Mouse (Mus musculus): ENCODE results near the gene Tmprss9. TPM values are rescaled to one million over a fixed set of nuclear protein-coding genes. Genes with fewer than 3 reads are reported as not detected.

Gene Tmprss9
- polyA plus RNA-seq, 1 experiment from 2014 or later, result 0.08 TPM

- H3K4me3 ChIP-seq (ENCODE audit: low read length), result no peak overlapping the region
- no peak overlapping the region for H3K4me2 ChIP-seq (replicated peaks; ENCODE audit: low read depth, low read length)
- peaks cover 4% of the 10 kb centered on the region for H3K9me3 ChIP-seq (ENCODE audit: control insufficient read depth, low read length)
- H3K4me1 ChIP-seq (ENCODE audit: control insufficient read depth, insufficient read depth, low read length), result peaks cover 9% of the 10 kb centered on the region
- no peak for ATAC-seq (ENCODE audit: low FRiP score, low TSS enrichment)
- no peak overlapping the region for H3K27ac ChIP-seq (ENCODE audit: low read depth, low read length)
- 51% methylated on average over 6 of the region's 6 CpGs for WGBS
- H3K9ac ChIP-seq (ENCODE audit: low read depth, low read length), result no peak overlapping the region
- peaks cover 54% of the 10 kb centered on the region for H3K27me3 ChIP-seq (ENCODE audit: control insufficient read depth, insufficient read depth, low read length)
- H3K36me3 ChIP-seq (ENCODE audit: control insufficient read depth, insufficient read depth, low read length), result no peaks in the 10 kb centered on the region
Measured at GRCm38 (mm10) chr10:80839848-80840247, 31.8 kb upstream of the Tmprss9 start.

- H3K4me2 ChIP-seq (replicated peaks; ENCODE audit: low read depth, low read length), result no peak overlapping the region
- H3K4me3 ChIP-seq (ENCODE audit: low read length), result no peak overlapping the region
- 78% methylated on average over 2 of the region's 2 CpGs for WGBS
- H3K9ac ChIP-seq (ENCODE audit: low read depth, low read length), result no peak overlapping the region
- H3K36me3 ChIP-seq (ENCODE audit: control insufficient read depth, insufficient read depth, low read length), result no peaks in the 10 kb centered on the region
- peaks cover 48% of the 10 kb centered on the region for H3K27me3 ChIP-seq (ENCODE audit: control insufficient read depth, insufficient read depth, low read length)
- no peak for ATAC-seq (ENCODE audit: low FRiP score, low TSS enrichment)
- H3K9me3 ChIP-seq (ENCODE audit: control insufficient read depth, low read length), result no peaks in the 10 kb centered on the region
- H3K4me1 ChIP-seq (ENCODE audit: control insufficient read depth, insufficient read depth, low read length), result peaks cover 9% of the 10 kb centered on the region
- H3K27ac ChIP-seq (ENCODE audit: low read depth, low read length), result no peak overlapping the region
Measured at GRCm38 (mm10) chr10:80841685-80842084, 30.0 kb upstream of the Tmprss9 start.

GRCm38 (mm10) chr10:80842334-80842733 lies 29.3 kb upstream of the Tmprss9 start:
- H3K4me2 ChIP-seq (replicated peaks; ENCODE audit: low read depth, low read length), result no peak overlapping the region
- no peaks in the 10 kb centered on the region for H3K36me3 ChIP-seq (ENCODE audit: control insufficient read depth, insufficient read depth, low read length)
- H3K4me3 ChIP-seq (ENCODE audit: low read length), result no peak overlapping the region
- no peak overlapping the region for H3K9ac ChIP-seq (ENCODE audit: low read depth, low read length)
- H3K4me1 ChIP-seq (ENCODE audit: control insufficient read depth, insufficient read depth, low read length), result peaks cover 9% of the 10 kb centered on the region
- no peak for ATAC-seq (ENCODE audit: low FRiP score, low TSS enrichment)
- no peak overlapping the region for H3K27ac ChIP-seq (ENCODE audit: low read depth, low read length)
- 76% methylated on average over 15 of the region's 15 CpGs for WGBS
- peaks cover 45% of the 10 kb centered on the region for H3K27me3 ChIP-seq (ENCODE audit: control insufficient read depth, insufficient read depth, low read length)
- no peaks in the 10 kb centered on the region for H3K9me3 ChIP-seq (ENCODE audit: control insufficient read depth, low read length)

- 11% methylated on average over 32 of the region's 32 CpGs for WGBS
- ATAC-seq (ENCODE audit: low FRiP score, low TSS enrichment), result no peak; the same call in 1 of the 2 replicates
- Histone ChIP-seq H3K36me3 (ENCODE audit: control insufficient read depth, insufficient read depth, low read length) (no peaks in the 10 kb centered on the region), H3K4me1 (ENCODE audit: control insufficient read depth, insufficient read depth, low read length) (peaks cover 9% of the 10 kb centered on the region), H3K4me3 (ENCODE audit: low read length) (peak overlapping the region; percentile 47), H3K9me3 (ENCODE audit: control insufficient read depth, low read length) (no peaks in the 10 kb centered on the region), H3K27me3 (ENCODE audit: control insufficient read depth, insufficient read depth, low read length) (peaks cover 45% of the 10 kb centered on the region), H3K27ac (ENCODE audit: low read depth, low read length) (no peak overlapping the region), H3K9ac (ENCODE audit: low read depth, low read length) (peak overlapping the region; percentile 55), H3K4me2 (replicated peaks; ENCODE audit: low read depth, low read length) (peak overlapping the region; percentile 87)
Measured at GRCm38 (mm10) chr10:80843087-80843930, 28.3 kb upstream of the Tmprss9 start.

- Histone ChIP-seq H3K4me1 (ENCODE audit: control insufficient read depth, insufficient read depth, low read length) (peaks cover 9% of the 10 kb centered on the region), H3K27me3 (ENCODE audit: control insufficient read depth, insufficient read depth, low read length) (peaks cover 43% of the 10 kb centered on the region), H3K27ac (ENCODE audit: low read depth, low read length) (no peak within 1 kb of the TSS), H3K9ac (ENCODE audit: low read depth, low read length) (peak within 1 kb of the TSS; percentile 55), H3K4me2 (replicated peaks; ENCODE audit: low read depth, low read length) (peak within 1 kb of the TSS; percentile 87), H3K36me3 (ENCODE audit: control insufficient read depth, insufficient read depth, low read length) (no peaks in the 10 kb centered on the region), H3K4me3 (ENCODE audit: low read length) (peak within 1 kb of the TSS; percentile 47), H3K9me3 (ENCODE audit: control insufficient read depth, low read length) (no peaks in the 10 kb centered on the region)
- WGBS, result 5% methylated on average over 27 of the region's 51 CpGs
- no peak; the same call in none of the 2 replicates for ATAC-seq (ENCODE audit: low FRiP score, low TSS enrichment)
Measured at GRCm38 (mm10) chr10:80843931-80844547, 27.6 kb upstream of the Tmprss9 start, which contains the start of gene Lingo3. TSS of gene Lingo3 (minus strand) at chr10:80844039.

GRCm38 (mm10) chr10:80845055-80845693 lies 26.5 kb upstream of the Tmprss9 start:
- no peak overlapping the region for H3K4me3 ChIP-seq (ENCODE audit: low read length)
- no peak overlapping the region for H3K27ac ChIP-seq (ENCODE audit: low read depth, low read length)
- H3K4me2 ChIP-seq (replicated peaks; ENCODE audit: low read depth, low read length), result no peak overlapping the region
- H3K9me3 ChIP-seq (ENCODE audit: control insufficient read depth, low read length), result no peaks in the 10 kb centered on the region
- WGBS, result 60% methylated on average over 8 of the region's 8 CpGs
- H3K36me3 ChIP-seq (ENCODE audit: control insufficient read depth, insufficient read depth, low read length), result no peaks in the 10 kb centered on the region; the same call in 1 of the 2 replicates
- H3K27me3 ChIP-seq (ENCODE audit: control insufficient read depth, insufficient read depth, low read length), result peaks cover 43% of the 10 kb centered on the region
- peaks cover 9% of the 10 kb centered on the region for H3K4me1 ChIP-seq (ENCODE audit: control insufficient read depth, insufficient read depth, low read length)
- no peak overlapping the region for H3K9ac ChIP-seq (ENCODE audit: low read depth, low read length)
- no peak for ATAC-seq (ENCODE audit: low FRiP score, low TSS enrichment)

- no peak for ATAC-seq (ENCODE audit: low FRiP score, low TSS enrichment)
- Histone ChIP-seq H3K9me3 (ENCODE audit: control insufficient read depth, low read length) (no peaks in the 10 kb centered on the region), H3K9ac (ENCODE audit: low read depth, low read length) (no peak overlapping the region), H3K4me3 (ENCODE audit: low read length) (no peak overlapping the region), H3K4me2 (replicated peaks; ENCODE audit: low read depth, low read length) (no peak overlapping the region), H3K36me3 (ENCODE audit: control insufficient read depth, insufficient read depth, low read length) (no peaks in the 10 kb centered on the region; the same call in 1 of the 2 replicates), H3K27ac (ENCODE audit: low read depth, low read length) (no peak overlapping the region), H3K27me3 (ENCODE audit: control insufficient read depth, insufficient read depth, low read length) (peaks cover 43% of the 10 kb centered on the region), H3K4me1 (ENCODE audit: control insufficient read depth, insufficient read depth, low read length) (peaks cover 9% of the 10 kb centered on the region)
- 76% methylated on average over 12 of the region's 12 CpGs for WGBS
Measured at GRCm38 (mm10) chr10:80845732-80846131, 25.9 kb upstream of the Tmprss9 start.

GRCm38 (mm10) chr10:80848571-80848970 lies 23.1 kb upstream of the Tmprss9 start:
- H3K27ac ChIP-seq (ENCODE audit: low read depth, low read length), result no peak overlapping the region
- ATAC-seq (ENCODE audit: low FRiP score, low TSS enrichment), result peak; percentile 18; the same call in 1 of the 2 replicates
- 8% methylated on average over 10 of the region's 10 CpGs for WGBS
- no peaks in the 10 kb centered on the region for H3K9me3 ChIP-seq (ENCODE audit: control insufficient read depth, low read length)
- peaks cover 21% of the 10 kb centered on the region for H3K36me3 ChIP-seq (ENCODE audit: control insufficient read depth, insufficient read depth, low read length)
- H3K4me2 ChIP-seq (replicated peaks; ENCODE audit: low read depth, low read length), result no peak overlapping the region
- H3K9ac ChIP-seq (ENCODE audit: low read depth, low read length), result no peak overlapping the region
- H3K27me3 ChIP-seq (ENCODE audit: control insufficient read depth, insufficient read depth, low read length), result peaks cover 23% of the 10 kb centered on the region
- H3K4me1 ChIP-seq (ENCODE audit: control insufficient read depth, insufficient read depth, low read length), result peaks cover 6% of the 10 kb centered on the region; the same call in 1 of the 2 replicates
- H3K4me3 ChIP-seq (ENCODE audit: low read length), result no peak overlapping the region
